Mouse (Mus musculus): ENCODE measurements around the gene Cyp2d22. TPM values are rescaled to one million over a fixed set of nuclear protein-coding genes. Genes with fewer than 3 reads are reported as not detected.

Cyp2d22 gene
- polyA plus RNA-seq, 1 experiment from 2014 or later = 4.4 TPM

- peaks cover 11% of the 10 kb centered on the region for H3K4me1 ChIP-seq (ENCODE audit: control insufficient read depth, insufficient read depth, low read length)
- peak overlapping the region; percentile 80 for H3K4me3 ChIP-seq (ENCODE audit: low read depth, low read length)
- WGBS (ENCODE audit: insufficient replicate concordance) = 80% methylated on average over 4 of the region's 4 CpGs
- H3K27me3 ChIP-seq (ENCODE audit: control insufficient read depth, insufficient read depth, low read length) = no peaks in the 10 kb centered on the region
- H3K27ac ChIP-seq (ENCODE audit: low read depth, low read length) = no peak overlapping the region
- H3K36me3 ChIP-seq (ENCODE audit: control insufficient read depth, insufficient read depth, low read length) = peaks cover 29% of the 10 kb centered on the region
- no peak for ATAC-seq (replicated peaks; ENCODE audit: insufficient number of reproducible peaks, low FRiP score, low TSS enrichment)
- H3K9me3 ChIP-seq (replicated peaks; ENCODE audit: control insufficient read depth, low read length) = no peaks in the 10 kb centered on the region
- peak overlapping the region; percentile 49; the same call in 1 of the 2 replicates for H3K9ac ChIP-seq (ENCODE audit: low read depth, low read length)
- peak overlapping the region; percentile 85 for H3K4me2 ChIP-seq
Measured at GRCm38 (mm10) chr15:82347303-82347676, 32.8 kb downstream of the Cyp2d22 start.

GRCm38 (mm10) chr15:82346580-82347302, 33.3 kb downstream of the Cyp2d22 start:
- H3K27ac ChIP-seq (ENCODE audit: low read depth, low read length) = peak overlapping the region; percentile 81; the same call in 1 of the 2 replicates
- H3K4me1 ChIP-seq (ENCODE audit: control insufficient read depth, insufficient read depth, low read length) = peaks cover 16% of the 10 kb centered on the region
- H3K9me3 ChIP-seq (replicated peaks; ENCODE audit: control insufficient read depth, low read length) = no peaks in the 10 kb centered on the region
- H3K27me3 ChIP-seq (ENCODE audit: control insufficient read depth, insufficient read depth, low read length) = no peaks in the 10 kb centered on the region
- H3K4me3 ChIP-seq (ENCODE audit: low read depth, low read length) = peak overlapping the region; percentile 80
- no peak for ATAC-seq (replicated peaks; ENCODE audit: insufficient number of reproducible peaks, low FRiP score, low TSS enrichment)
- H3K4me2 ChIP-seq = peak overlapping the region; percentile 85
- H3K9ac ChIP-seq (ENCODE audit: low read depth, low read length) = peak overlapping the region; percentile 84
- peaks cover 29% of the 10 kb centered on the region for H3K36me3 ChIP-seq (ENCODE audit: control insufficient read depth, insufficient read depth, low read length)
- 57% methylated on average over 14 of the region's 14 CpGs for WGBS (ENCODE audit: insufficient replicate concordance)

GRCm38 (mm10) chr15:82345820-82346470, 34.1 kb downstream of the Cyp2d22 start:
- under 1% methylated on average over 51 of the region's 51 CpGs for WGBS (ENCODE audit: insufficient replicate concordance)
- H3K27me3 ChIP-seq (ENCODE audit: control insufficient read depth, insufficient read depth, low read length) = no peaks in the 10 kb centered on the region
- peak; percentile 94 for ATAC-seq (replicated peaks; ENCODE audit: insufficient number of reproducible peaks, low FRiP score, low TSS enrichment)
- peak overlapping the region; percentile 81 for H3K27ac ChIP-seq (ENCODE audit: low read depth, low read length)
- H3K4me1 ChIP-seq (ENCODE audit: control insufficient read depth, insufficient read depth, low read length) = peaks cover 22% of the 10 kb centered on the region
- H3K9me3 ChIP-seq (replicated peaks; ENCODE audit: control insufficient read depth, low read length) = no peaks in the 10 kb centered on the region
- H3K4me2 ChIP-seq = peak overlapping the region; percentile 85
- peak overlapping the region; percentile 84 for H3K9ac ChIP-seq (ENCODE audit: low read depth, low read length)
- H3K4me3 ChIP-seq (ENCODE audit: low read depth, low read length) = peak overlapping the region; percentile 80
- peaks cover 29% of the 10 kb centered on the region for H3K36me3 ChIP-seq (ENCODE audit: control insufficient read depth, insufficient read depth, low read length)

- Histone ChIP-seq H3K4me3 (ENCODE audit: low read depth, low read length) (0 out of 2 replicates have a peak overlapping the region, but pooled peaks have one; percentile 10), H3K4me2 (peak overlapping the region; percentile 38), H3K4me1 (ENCODE audit: control insufficient read depth, insufficient read depth, low read length) (peaks cover 26% of the 10 kb centered on the region), H3K9ac (ENCODE audit: low read depth, low read length) (no peak overlapping the region), H3K27me3 (ENCODE audit: control insufficient read depth, insufficient read depth, low read length) (no peaks in the 10 kb centered on the region), H3K27ac (ENCODE audit: low read depth, low read length) (peak overlapping the region; percentile 62; the same call in 1 of the 2 replicates), H3K36me3 (ENCODE audit: control insufficient read depth, insufficient read depth, low read length) (peaks cover 21% of the 10 kb centered on the region), H3K9me3 (replicated peaks; ENCODE audit: control insufficient read depth, low read length) (no peaks in the 10 kb centered on the region)
- no peak for ATAC-seq (replicated peaks; ENCODE audit: insufficient number of reproducible peaks, low FRiP score, low TSS enrichment)
- WGBS (ENCODE audit: insufficient replicate concordance) = 76% methylated on average over 6 of the region's 6 CpGs
Measured at GRCm38 (mm10) chr15:82344971-82345370, 35.1 kb downstream of the Cyp2d22 start.

- no peak overlapping the region for H3K4me3 ChIP-seq (ENCODE audit: low read depth, low read length)
- peak overlapping the region; percentile 23; the same call in 1 of the 2 replicates for H3K4me2 ChIP-seq
- H3K4me1 ChIP-seq (ENCODE audit: control insufficient read depth, insufficient read depth, low read length) = peaks cover 30% of the 10 kb centered on the region
- no peaks in the 10 kb centered on the region for H3K27me3 ChIP-seq (ENCODE audit: control insufficient read depth, insufficient read depth, low read length)
- no peak for ATAC-seq (replicated peaks; ENCODE audit: insufficient number of reproducible peaks, low FRiP score, low TSS enrichment)
- no peak overlapping the region for H3K9ac ChIP-seq (ENCODE audit: low read depth, low read length)
- peak overlapping the region; percentile 60 for H3K27ac ChIP-seq (ENCODE audit: low read depth, low read length)
- WGBS (ENCODE audit: insufficient replicate concordance) = 87% methylated on average over 27 of the region's 27 CpGs
- H3K36me3 ChIP-seq (ENCODE audit: control insufficient read depth, insufficient read depth, low read length) = peaks cover 8% of the 10 kb centered on the region
- H3K9me3 ChIP-seq (replicated peaks; ENCODE audit: control insufficient read depth, low read length) = no peaks in the 10 kb centered on the region
Measured at GRCm38 (mm10) chr15:82343368-82344287, 36.4 kb downstream of the Cyp2d22 start.

- 68% methylated on average over 5 of the region's 5 CpGs for WGBS (ENCODE audit: insufficient replicate concordance)
- ATAC-seq (replicated peaks; ENCODE audit: insufficient number of reproducible peaks, low FRiP score, low TSS enrichment) = no peak
- H3K4me3 ChIP-seq (ENCODE audit: low read depth, low read length) = peak overlapping the region; percentile 51
- H3K9ac ChIP-seq (ENCODE audit: low read depth, low read length) = peak overlapping the region; percentile 84; the same call in 1 of the 2 replicates
- H3K27me3 ChIP-seq (ENCODE audit: control insufficient read depth, insufficient read depth, low read length) = no peaks in the 10 kb centered on the region
- H3K27ac ChIP-seq (ENCODE audit: low read depth, low read length) = peak overlapping the region; percentile 94
- peaks cover 34% of the 10 kb centered on the region for H3K4me1 ChIP-seq (ENCODE audit: control insufficient read depth, insufficient read depth, low read length)
- H3K4me2 ChIP-seq = peak overlapping the region; percentile 89
- no peaks in the 10 kb centered on the region for H3K9me3 ChIP-seq (replicated peaks; ENCODE audit: control insufficient read depth, low read length)
- no peaks in the 10 kb centered on the region for H3K36me3 ChIP-seq (ENCODE audit: control insufficient read depth, insufficient read depth, low read length)
Measured at GRCm38 (mm10) chr15:82342543-82342935, 37.5 kb downstream of the Cyp2d22 start.

- 35% methylated on average over 15 of the region's 15 CpGs for WGBS (ENCODE audit: insufficient replicate concordance)
Measured at GRCm38 (mm10) chr15:82341675-82342542, 38.2 kb downstream of the Cyp2d22 start.

More at GRCm38 (mm10) chr15:82341675-82342542, 38.2 kb downstream of the Cyp2d22 start:
- H3K27me3 ChIP-seq (ENCODE audit: control insufficient read depth, insufficient read depth, low read length) = no peaks in the 10 kb centered on the region
- H3K27ac ChIP-seq (ENCODE audit: low read depth, low read length) = peak overlapping the region; percentile 94
- peak; percentile 24 for ATAC-seq (replicated peaks; ENCODE audit: insufficient number of reproducible peaks, low FRiP score, low TSS enrichment)
- peak overlapping the region; percentile 89 for H3K4me2 ChIP-seq
- H3K4me3 ChIP-seq (ENCODE audit: low read depth, low read length) = peak overlapping the region; percentile 51
- peak overlapping the region; percentile 84 for H3K9ac ChIP-seq (ENCODE audit: low read depth, low read length)
- H3K36me3 ChIP-seq (ENCODE audit: control insufficient read depth, insufficient read depth, low read length) = no peaks in the 10 kb centered on the region
- H3K9me3 ChIP-seq (replicated peaks; ENCODE audit: control insufficient read depth, low read length) = no peaks in the 10 kb centered on the region
- H3K4me1 ChIP-seq (ENCODE audit: control insufficient read depth, insufficient read depth, low read length) = peaks cover 34% of the 10 kb centered on the region
